Mouse (Mus musculus): ENCODE measurements around the gene Ctu2. TPM values are rescaled to one million over a fixed set of nuclear protein-coding genes. Genes with fewer than 3 reads are reported as not detected.

Gene Ctu2
- 1 to 10 TPM; 6.1 to 7.2 (median 6.7) TPM for total RNA-seq (2022)

- DNase-seq (ENCODE audit: low spot score in 2 of 2) = peak; percentile 76 to 81
Measured at GRCm38 (mm10) chr8:122475580-122476320, at the start of gene Ctu2, which contains the start of gene Rnf166. Ctu2 (plus strand) TSS chr8:122476143. Rnf166 (minus strand) TSS chr8:122476064.

GRCm38 (mm10) chr8:122426145-122426544 lies 49.8 kb upstream of the Ctu2 start:
- no peak for DNase-seq (ENCODE audit: low spot score in 2 of 2)

GRCm38 (mm10) chr8:122427607-122428006 lies 48.3 kb upstream of the Ctu2 start:
- DNase-seq (ENCODE audit: low spot score in 2 of 2) = no peak

- no peak for DNase-seq (ENCODE audit: low spot score in 2 of 2)
Measured at GRCm38 (mm10) chr8:122428163-122428562, 47.8 kb upstream of the Ctu2 start.

- DNase-seq (ENCODE audit: low spot score in 2 of 2) = no peak
Measured at GRCm38 (mm10) chr8:122430058-122430636, 45.8 kb upstream of the Ctu2 start.

- no peak for DNase-seq (ENCODE audit: low spot score in 2 of 2)
Measured at GRCm38 (mm10) chr8:122430646-122431045, 45.3 kb upstream of the Ctu2 start.

- no peak for DNase-seq (ENCODE audit: low spot score in 2 of 2)
Measured at GRCm38 (mm10) chr8:122431694-122432442, 44.1 kb upstream of the Ctu2 start.

GRCm38 (mm10) chr8:122432443-122433268 lies 43.3 kb upstream of the Ctu2 start, which contains the start of gene Cyba:
Cyba (minus strand) TSS chr8:122432930.
- peak; percentile 54 to 62 for DNase-seq (ENCODE audit: low spot score in 2 of 2)

GRCm38 (mm10) chr8:122433269-122433905 lies 42.6 kb upstream of the Ctu2 start:
- no peak for DNase-seq (ENCODE audit: low spot score in 2 of 2)

- no peak for DNase-seq (ENCODE audit: low spot score in 2 of 2)
Measured at GRCm38 (mm10) chr8:122435375-122435774, 40.6 kb upstream of the Ctu2 start.

- DNase-seq (ENCODE audit: low spot score in 2 of 2) = no peak
Measured at GRCm38 (mm10) chr8:122436146-122436545, 39.8 kb upstream of the Ctu2 start.

- no peak for DNase-seq (ENCODE audit: low spot score in 2 of 2)
Measured at GRCm38 (mm10) chr8:122436586-122437125, 39.3 kb upstream of the Ctu2 start.

- DNase-seq (ENCODE audit: low spot score in 2 of 2) = no peak
Measured at GRCm38 (mm10) chr8:122437708-122438331, 38.1 kb upstream of the Ctu2 start.

- DNase-seq (ENCODE audit: low spot score in 2 of 2) = no peak
Measured at GRCm38 (mm10) chr8:122439336-122439735, 36.6 kb upstream of the Ctu2 start.

GRCm38 (mm10) chr8:122441326-122441725 lies 34.6 kb upstream of the Ctu2 start:
- no peak for DNase-seq (ENCODE audit: low spot score in 2 of 2)

GRCm38 (mm10) chr8:122442356-122442755 lies 33.6 kb upstream of the Ctu2 start:
- no peak for DNase-seq (ENCODE audit: low spot score in 2 of 2)

- DNase-seq (ENCODE audit: low spot score in 2 of 2) = no peak
Measured at GRCm38 (mm10) chr8:122442781-122443180, 33.2 kb upstream of the Ctu2 start.

GRCm38 (mm10) chr8:122443262-122444006 lies 32.5 kb upstream of the Ctu2 start, which contains the start of gene Mvd:
Mvd (minus strand) TSS chr8:122443422.
- DNase-seq (ENCODE audit: low spot score in 2 of 2) = peak; percentile 99

- peak; percentile 71 to 80 for DNase-seq (ENCODE audit: low spot score in 2 of 2)
Measured at GRCm38 (mm10) chr8:122444058-122444748, 31.7 kb upstream of the Ctu2 start.

Measured in gastrocnemius, adult 8-10 months (tissue).